Mouse (Mus musculus): ENCODE data around the gene Map3k14. TPM values are rescaled to one million over a fixed set of nuclear protein-coding genes. Genes with fewer than 3 reads are reported as not detected.
A peak's percentile ranks its signal among the peaks of the same experiment; 100 is the strongest.

The Map3k14 gene
- polyA plus RNA-seq, 1 experiment from 2014 or later, result 5.0 TPM

- Histone ChIP-seq H3K4me3 (no peak overlapping the region), H3K27me3 (replicated peaks) (no peaks in the 10 kb centered on the region), H3K9ac (no peak overlapping the region), H3K4me1 (peaks cover 16% of the 10 kb centered on the region), H3K4me2 (no peak overlapping the region), H3K36me3 (replicated peaks) (no peaks in the 10 kb centered on the region), H3K27ac (no peak overlapping the region), H3K9me3 (no peaks in the 10 kb centered on the region)
- 93% methylated on average over 4 of the region's 4 CpGs for WGBS
- ATAC-seq (replicated peaks), result no peak
Measured at GRCm38 (mm10) chr11:103257938-103258481, 9.3 kb downstream of the Map3k14 start.

GRCm38 (mm10) chr11:103253605-103254004 is 13.7 kb downstream of the Map3k14 start:
- no peak overlapping the region for H3K4me3 ChIP-seq
- no peak for ATAC-seq (replicated peaks)
- H3K27ac ChIP-seq, result no peak overlapping the region
- no peaks in the 10 kb centered on the region for H3K36me3 ChIP-seq (replicated peaks)
- 0 out of 2 replicates have a peak, but pooled peaks cover 2% of the 10 kb centered on the region for H3K4me1 ChIP-seq
- no peak overlapping the region for H3K9ac ChIP-seq
- H3K4me2 ChIP-seq, result no peak overlapping the region
- no peaks in the 10 kb centered on the region for H3K27me3 ChIP-seq (replicated peaks)
- H3K9me3 ChIP-seq, result no peaks in the 10 kb centered on the region
- 85% methylated on average over 5 of the region's 5 CpGs for WGBS

GRCm38 (mm10) chr11:103252380-103252779 is 14.9 kb downstream of the Map3k14 start:
- H3K4me1 ChIP-seq, result peaks cover 15% of the 10 kb centered on the region
- no peak overlapping the region for H3K4me3 ChIP-seq
- ATAC-seq (replicated peaks), result no peak
- H3K36me3 ChIP-seq (replicated peaks), result no peaks in the 10 kb centered on the region
- H3K27me3 ChIP-seq (replicated peaks), result no peaks in the 10 kb centered on the region
- H3K9ac ChIP-seq, result no peak overlapping the region
- WGBS, result 95% methylated on average over 5 of the region's 5 CpGs
- no peak overlapping the region for H3K4me2 ChIP-seq
- no peak overlapping the region for H3K27ac ChIP-seq
- H3K9me3 ChIP-seq, result no peaks in the 10 kb centered on the region

- 90% methylated on average over 3 of the region's 3 CpGs for whole genome bisulfite sequencing
- H3K4me1 ChIP-seq, result peaks cover 28% of the 10 kb centered on the region
- no peaks in the 10 kb centered on the region for H3K27me3 ChIP-seq (replicated peaks)
- no peaks in the 10 kb centered on the region for H3K36me3 ChIP-seq (replicated peaks)
- H3K9ac ChIP-seq, result no peak overlapping the region
- no peaks in the 10 kb centered on the region for H3K9me3 ChIP-seq
- H3K4me3 ChIP-seq, result no peak overlapping the region
- ATAC-seq (replicated peaks), result no peak
- no peak overlapping the region for H3K27ac ChIP-seq
- no peak overlapping the region for H3K4me2 ChIP-seq
Measured at GRCm38 (mm10) chr11:103250324-103250723, 16.9 kb downstream of the Map3k14 start.

GRCm38 (mm10) chr11:103249509-103249908 is 17.8 kb downstream of the Map3k14 start:
- no peak overlapping the region for H3K4me2 ChIP-seq
- no peak for ATAC-seq (replicated peaks)
- H3K27ac ChIP-seq, result no peak overlapping the region
- 70% methylated on average over 6 of the region's 6 CpGs for WGBS
- H3K36me3 ChIP-seq (replicated peaks), result no peaks in the 10 kb centered on the region
- no peak overlapping the region for H3K4me3 ChIP-seq
- H3K9ac ChIP-seq, result no peak overlapping the region
- peaks cover 28% of the 10 kb centered on the region for H3K4me1 ChIP-seq
- no peaks in the 10 kb centered on the region for H3K27me3 ChIP-seq (replicated peaks)
- no peaks in the 10 kb centered on the region for H3K9me3 ChIP-seq

- no peak overlapping the region for H3K4me2 ChIP-seq
- H3K4me3 ChIP-seq, result no peak overlapping the region
- no peak overlapping the region for H3K27ac ChIP-seq
- H3K9me3 ChIP-seq, result no peaks in the 10 kb centered on the region
- ATAC-seq (replicated peaks), result no peak
- H3K36me3 ChIP-seq (replicated peaks), result no peaks in the 10 kb centered on the region
- H3K9ac ChIP-seq, result no peak overlapping the region
- peaks cover 28% of the 10 kb centered on the region for H3K4me1 ChIP-seq
- H3K27me3 ChIP-seq (replicated peaks), result no peaks in the 10 kb centered on the region
- WGBS, result 73% methylated on average over 5 of the region's 5 CpGs
Measured at GRCm38 (mm10) chr11:103248837-103249236, 18.4 kb downstream of the Map3k14 start.

- no peak overlapping the region for H3K9ac ChIP-seq
- no peak overlapping the region for H3K4me3 ChIP-seq
- no peaks in the 10 kb centered on the region for H3K27me3 ChIP-seq (replicated peaks)
- H3K4me1 ChIP-seq, result peaks cover 28% of the 10 kb centered on the region
- H3K27ac ChIP-seq, result peak overlapping the region; percentile 40; the same call in 1 of the 2 replicates
- H3K4me2 ChIP-seq, result no peak overlapping the region
- no peaks in the 10 kb centered on the region for H3K36me3 ChIP-seq (replicated peaks)
- WGBS, result 64% methylated on average over 11 of the region's 11 CpGs
- no peaks in the 10 kb centered on the region for H3K9me3 ChIP-seq
- 0 out of 2 replicates have a peak, but pooled peaks have one; percentile 27 for ATAC-seq (replicated peaks)
Measured at GRCm38 (mm10) chr11:103247504-103248177, 19.6 kb downstream of the Map3k14 start.

- Histone ChIP-seq H3K4me2 (no peak overlapping the region), H3K36me3 (replicated peaks) (no peaks in the 10 kb centered on the region), H3K4me1 (peaks cover 28% of the 10 kb centered on the region), H3K9me3 (no peaks in the 10 kb centered on the region), H3K9ac (no peak overlapping the region), H3K27ac (no peak overlapping the region), H3K27me3 (replicated peaks) (no peaks in the 10 kb centered on the region), H3K4me3 (no peak overlapping the region)
- ATAC-seq (replicated peaks), result no peak
- WGBS, result 58% methylated on average over 4 of the region's 4 CpGs
Measured at GRCm38 (mm10) chr11:103246731-103247290, 20.5 kb downstream of the Map3k14 start.

GRCm38 (mm10) chr11:103246081-103246730 is 21.1 kb downstream of the Map3k14 start:
- H3K9me3 ChIP-seq, result no peaks in the 10 kb centered on the region
- no peak overlapping the region for H3K4me3 ChIP-seq
- H3K27me3 ChIP-seq (replicated peaks), result no peaks in the 10 kb centered on the region
- H3K4me2 ChIP-seq, result no peak overlapping the region
- WGBS, result 74% methylated on average over 10 of the region's 10 CpGs
- H3K36me3 ChIP-seq (replicated peaks), result no peaks in the 10 kb centered on the region
- no peak overlapping the region for H3K27ac ChIP-seq
- no peak overlapping the region for H3K9ac ChIP-seq
- ATAC-seq (replicated peaks), result no peak
- peaks cover 31% of the 10 kb centered on the region for H3K4me1 ChIP-seq

GRCm38 (mm10) chr11:103244856-103245255 is 22.4 kb downstream of the Map3k14 start:
- H3K4me1 ChIP-seq, result peaks cover 31% of the 10 kb centered on the region
- H3K27ac ChIP-seq, result no peak overlapping the region
- H3K9me3 ChIP-seq, result no peaks in the 10 kb centered on the region
- H3K36me3 ChIP-seq (replicated peaks), result no peaks in the 10 kb centered on the region
- H3K4me3 ChIP-seq, result no peak overlapping the region
- 73% methylated on average over 4 of the region's 4 CpGs for WGBS
- ATAC-seq (replicated peaks), result no peak
- no peak overlapping the region for H3K4me2 ChIP-seq
- H3K9ac ChIP-seq, result no peak overlapping the region
- no peaks in the 10 kb centered on the region for H3K27me3 ChIP-seq (replicated peaks)

GRCm38 (mm10) chr11:103240740-103241139 is 26.5 kb downstream of the Map3k14 start:
- H3K4me2 ChIP-seq, result no peak overlapping the region
- H3K4me3 ChIP-seq, result no peak overlapping the region
- WGBS, result 58% methylated on average over 7 of the region's 7 CpGs
- 0 out of 2 replicates have a peak, but pooled peaks cover 3% of the 10 kb centered on the region for H3K4me1 ChIP-seq
- no peaks in the 10 kb centered on the region for H3K9me3 ChIP-seq
- H3K27ac ChIP-seq, result no peak overlapping the region
- H3K27me3 ChIP-seq (replicated peaks), result no peaks in the 10 kb centered on the region
- H3K9ac ChIP-seq, result no peak overlapping the region
- H3K36me3 ChIP-seq (replicated peaks), result peaks cover 3% of the 10 kb centered on the region; the same call in 1 of the 2 replicates
- no peak for ATAC-seq (replicated peaks)

GRCm38 (mm10) chr11:103237757-103238156 is 29.5 kb downstream of the Map3k14 start:
- Histone ChIP-seq H3K9me3 (no peaks in the 10 kb centered on the region), H3K27me3 (replicated peaks) (no peaks in the 10 kb centered on the region), H3K4me3 (no peak overlapping the region), H3K27ac (no peak overlapping the region), H3K36me3 (replicated peaks) (peaks cover 3% of the 10 kb centered on the region; the same call in 1 of the 2 replicates), H3K9ac (no peak overlapping the region), H3K4me2 (no peak overlapping the region), H3K4me1 (peaks cover 3% of the 10 kb centered on the region; the same call in 1 of the 2 replicates)
- ATAC-seq (replicated peaks), result no peak
- 76% methylated on average over 9 of the region's 9 CpGs for WGBS
